Mouse (Mus musculus) CH12.LX (cell line): ENCODE measurements at regions not wholly inside any gene's neighbourhood (a gene's known extent, or its start where the extent isn't known, plus 50 kb on each side); places are given as distances from the start of the nearest gene placed in this dataset.

Experiments used
- DNase-seq: peaks from one replicate; pipeline ENCODE4 v3.0.0-alpha.2; 2013; ENCODE audit errors: extremely low read depth
- H3K27ac ChIP-seq: 2 replicates; pipeline ENCODE4 v1.5.1; 2012; ENCODE audit warnings: low read depth, mild to moderate bottlenecking, control low read depth, moderate library complexity; ENCODE audit not compliant: insufficient read depth
- H3K27me3 ChIP-seq: replicated peaks from 2 replicates; pipeline ENCODE3; 2012; ENCODE audit warnings: inconsistent platforms
- H3K36me3 ChIP-seq, 2 experiments: replicated peaks in 1 of 2; 2 replicates each; pipeline versions ENCODE3 to v1.6.1; 2012; ENCODE audit warnings: inconsistent platforms in 1 of 2, low read length in 1 of 2, mild to moderate bottlenecking in 1 of 2, mixed read lengths in 1 of 2, moderate library complexity in 1 of 2; ENCODE audit not compliant: control insufficient read depth in 1 of 2, insufficient read depth in 1 of 2
- H3K4me1 ChIP-seq, 2 experiments: 2 replicates each; pipeline ENCODE4 v1.6.1; 2012; ENCODE audit warnings: inconsistent platforms in 1 of 2, moderate library complexity in 1 of 2; ENCODE audit not compliant: insufficient read depth in 2 of 2, control insufficient read depth in 1 of 2
- H3K4me2 ChIP-seq: 2 replicates; pipeline ENCODE4 v1.6.1; 2012; ENCODE audit warnings: low read depth, mild to moderate bottlenecking, control low read depth; ENCODE audit not compliant: poor library complexity, insufficient read depth, severe bottlenecking
- H3K4me3 ChIP-seq, 3 experiments: fragments of 150-350 bp in 1 of 3; sonication (generic) in 1 of 3; replicated peaks in 1 of 3; 2 replicates each; pipeline versions ENCODE3 to v1.5.1; 2011 to 2012; ENCODE audit warnings: low read depth in 2 of 3, low read length in 2 of 3, mild to moderate bottlenecking in 2 of 3, moderate library complexity in 2 of 3, control low read depth in 1 of 3, improper control_type of control experiment in 1 of 3, inconsistent platforms in 1 of 3, mixed read lengths in 1 of 3; ENCODE audit not compliant: poor library complexity in 1 of 3
- H3K79me2 ChIP-seq: replicated peaks from 2 replicates; pipeline ENCODE4 v1.6.1; 2012; ENCODE audit warnings: mild to moderate bottlenecking, moderate library complexity; ENCODE audit not compliant: control insufficient read depth, poor library complexity, insufficient read depth, severe bottlenecking; ENCODE audit errors: extremely low read depth
- H3K9ac ChIP-seq: 2 replicates; pipeline ENCODE4 v1.6.1; 2012; ENCODE audit warnings: low read depth, mild to moderate bottlenecking, control low read depth, moderate library complexity; ENCODE audit not compliant: insufficient read depth
- H3K9me3 ChIP-seq: replicated peaks from 2 replicates; pipeline ENCODE3; 2012; ENCODE audit warnings: low read length, inconsistent platforms, mixed read lengths
- CTCF ChIP-seq, 2 experiments: IDR thresholded peaks in 1 of 2; conservative IDR thresholded peaks in 1 of 2; 2 replicates each; pipeline ENCODE4 v1.5.1; 2011 to 2012; ENCODE audit warnings: low read depth in 2 of 2, low read length in 2 of 2, improper control_type of control experiment in 1 of 2, inconsistent platforms in 1 of 2, mild to moderate bottlenecking in 1 of 2, moderate library complexity in 1 of 2
- E2F4 ChIP-seq: IDR thresholded peaks from 2 replicates; pipeline ENCODE4 v1.6.1; 2011; ENCODE audit warnings: low read depth, low read length, improper control_type of control experiment; ENCODE audit not compliant: insufficient replicate concordance
- HCFC1 ChIP-seq: IDR thresholded peaks from 2 replicates; pipeline ENCODE4 v1.6.1; 2012; ENCODE audit warnings: low read depth, mild to moderate bottlenecking, inconsistent platforms, low read length, improper control_type of control experiment
- IRF4 ChIP-seq: IDR thresholded peaks from 2 replicates; pipeline ENCODE4 v1.6.1; 2014; ENCODE audit warnings: low read depth, mild to moderate bottlenecking, inconsistent platforms, low read length, improper control_type of control experiment
- JUN ChIP-seq: IDR thresholded peaks from 2 replicates; pipeline ENCODE4 v1.6.1; 2011; ENCODE audit warnings: low read depth, mild to moderate bottlenecking, low read length, improper control_type of control experiment, moderate library complexity; ENCODE audit not compliant: insufficient read depth
- JUND ChIP-seq: conservative IDR thresholded peaks from 2 replicates; pipeline ENCODE4 v1.6.1; 2011; ENCODE audit warnings: low read depth, low read length, improper control_type of control experiment
- KAT2A ChIP-seq: IDR thresholded peaks from 2 replicates; pipeline ENCODE4 v1.6.1; 2012; ENCODE audit warnings: low read length, improper control_type of control experiment, inconsistent platforms; ENCODE audit not compliant: insufficient replicate concordance
- MAX ChIP-seq: IDR thresholded peaks from 2 replicates; pipeline ENCODE4 v1.6.1; 2011; ENCODE audit warnings: low read length, improper control_type of control experiment
- MAZ ChIP-seq: IDR thresholded peaks from 2 replicates; pipeline ENCODE4 v1.6.1; 2012; ENCODE audit warnings: low read depth, mild to moderate bottlenecking, inconsistent platforms, low read length, improper control_type of control experiment, moderate library complexity
- NRF1 ChIP-seq: IDR thresholded peaks from 2 replicates; pipeline ENCODE4 v1.6.1; 2014; ENCODE audit warnings: low read depth, mild to moderate bottlenecking, inconsistent platforms, low read length, improper control_type of control experiment, moderate library complexity
- PAX5 ChIP-seq: IDR thresholded peaks from 2 replicates; pipeline ENCODE4 v1.6.1; 2012; ENCODE audit warnings: low read length, inconsistent platforms, mixed read lengths
- RAD21 ChIP-seq: IDR thresholded peaks from 2 replicates; pipeline ENCODE4 v1.6.1; 2011; ENCODE audit warnings: low read depth, mild to moderate bottlenecking, low read length, improper control_type of control experiment, moderate library complexity
- TBP ChIP-seq: conservative IDR thresholded peaks from 2 replicates; pipeline ENCODE4 v1.6.1; 2011; ENCODE audit warnings: low read depth, low read length, improper control_type of control experiment
- TCF12 ChIP-seq: IDR thresholded peaks from 2 replicates; pipeline ENCODE4 v1.6.1; 2014; ENCODE audit warnings: low read depth, mild to moderate bottlenecking, inconsistent platforms, low read length, improper control_type of control experiment
- USF2 ChIP-seq: conservative IDR thresholded peaks from 2 replicates; pipeline ENCODE4 v1.6.1; 2011; ENCODE audit warnings: low read depth, low read length, improper control_type of control experiment
- ZKSCAN1 ChIP-seq: IDR thresholded peaks from 2 replicates; pipeline ENCODE4 v1.6.1; 2012; ENCODE audit warnings: low read depth, inconsistent platforms, low read length, improper control_type of control experiment, borderline replicate concordance
- ZMIZ1 ChIP-seq: IDR thresholded peaks from 2 replicates; pipeline ENCODE4 v1.6.1; 2012; ENCODE audit warnings: low read depth, mild to moderate bottlenecking, inconsistent platforms, low read length, improper control_type of control experiment
- ZNF384 ChIP-seq: IDR thresholded peaks from 2 replicates; pipeline ENCODE4 v1.6.1; 2012; ENCODE audit warnings: low read depth, low read length, improper control_type of control experiment, inconsistent platforms
- dilution Hi-C: fragments of 300-500 bp; cut with MboI; formaldehyde crosslinking; loops from 2 replicates; pipeline ENCODE4 v1.14.3; 2020; ENCODE audit warnings: low sequenced_read_pairs; ENCODE audit not compliant: extremely low pct_unique_long_range_greater_than_20kb, extremely low pct_ligation_motif_present
- in situ Hi-C: fragments of 300-500 bp; cut with MboI; formaldehyde crosslinking; loops from 3 replicates; pipeline ENCODE4 v1.14.3; 2019; ENCODE audit warnings: low sequenced_read_pairs, low pct_ligation_motif_present, low pct_unique_long_range_greater_than_20kb, mixed read lengths

DNA sequence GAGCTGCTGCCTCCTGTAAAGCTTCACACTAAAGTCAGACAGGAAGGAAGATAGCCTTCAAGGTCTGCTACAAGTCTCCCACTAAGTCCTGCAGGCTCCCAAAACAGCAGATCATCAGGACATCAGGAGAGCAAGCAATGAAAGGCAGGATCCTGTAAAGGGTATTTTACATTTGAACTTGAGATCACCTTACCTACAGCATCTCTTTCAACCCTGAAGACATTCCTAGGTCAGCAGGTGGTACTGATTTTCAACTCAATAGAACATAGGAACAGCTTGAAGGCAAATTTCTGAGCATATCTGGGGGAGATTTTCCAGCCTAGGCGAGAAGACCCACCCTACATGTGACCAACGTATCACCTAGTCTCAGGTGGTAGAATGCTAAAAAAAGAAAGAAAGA, 530.2 kb downstream of the Efnb2 start:
- H3K9me3 ChIP-seq, result peaks cover 61% of the 10 kb centered on the region
- no peaks in the 10 kb centered on the region for H3K27me3 ChIP-seq
- no peak overlapping the region for H3K4me3 ChIP-seq
- H3K79me2 ChIP-seq, result no peaks in the 10 kb centered on the region
- dilution Hi-C loops, result no loop called here
- H3K9ac ChIP-seq, result no peak overlapping the region
- in situ Hi-C loops, result no loop called here
- no peak overlapping the region for H3K4me2 ChIP-seq
- TF ChIP-seq CTCF (conservative IDR thresholded peaks at IDR 0.05 in 1 of 2, IDR thresholded peaks at IDR 0.05 in 1 of 2; ENCODE audit: low read depth in 2 of 2, low read length in 2 of 2) (no peak), JUN (no peak), IRF4 (no peak), MAX (no peak), USF2 (no peak), NRF1 (no peak)
- no peak for DNase-seq
- no peaks in the 10 kb centered on the region for H3K4me1 ChIP-seq
- H3K36me3 ChIP-seq, result no peaks in the 10 kb centered on the region
- H3K27ac ChIP-seq, result no peak overlapping the region

- Histone ChIP-seq H3K9me3 (peaks cover 44% of the 10 kb centered on the region), H3K79me2 (no peaks in the 10 kb centered on the region), H3K9ac (no peak overlapping the region), H3K27ac (no peak overlapping the region), H3K4me3 (no peak overlapping the region), H3K4me1 (no peaks in the 10 kb centered on the region), H3K36me3 (no peaks in the 10 kb centered on the region), H3K4me2 (no peak overlapping the region), H3K27me3 (no peaks in the 10 kb centered on the region)
- DNase-seq, result no peak
- in situ Hi-C loops, result no loop called here
- dilution Hi-C loops, result no loop called here
- TF ChIP-seq ZMIZ1 (no peak), USF2 (no peak), NRF1 (no peak), JUND (no peak), ZNF384 (no peak), E2F4 (no peak), PAX5 (no peak), RAD21 (no peak), IRF4 (no peak), KAT2A (no peak), HCFC1 (no peak), TCF12 (no peak), MAZ (no peak), MAX (no peak), TBP (no peak), CTCF (conservative IDR thresholded peaks at IDR 0.05 in 1 of 2, IDR thresholded peaks at IDR 0.05 in 1 of 2; ENCODE audit: low read depth in 2 of 2, low read length in 2 of 2) (no peak), ZKSCAN1 (no peak)
These were observed 545.2 kb downstream of the Efnb2 start for GRCm38 (mm10) chr8:8115595-8116429.
